Mouse (Mus musculus): Measurements from ENCODE around the gene Zbtb44.

- TF ChIP-seq CTCF (IDR thresholded peaks at IDR 0.05 in 2 of 3, conservative IDR thresholded peaks at IDR 0.05 in 1 of 3; ENCODE audit: control insufficient read depth in 1 of 3, insufficient read depth in 1 of 3, low read depth in 2 of 3, low read length in 3 of 3, poor library complexity in 1 of 3, severe bottlenecking in 1 of 3) (no peak), KAT2A (conservative IDR thresholded peaks at IDR 0.05; ENCODE audit: low read depth, low read length) (no peak), EP300 (IDR thresholded peaks at IDR 0.05; ENCODE audit: low read depth in 1 of 2, low read length in 2 of 2) (no peak; a peak in 1 of 4 replicates), MYC (IDR thresholded peaks at IDR 0.05; ENCODE audit: low read depth, low read length) (no peak), CHD1 (IDR thresholded peaks at IDR 0.05; ENCODE audit: low read depth, low read length) (no peak), ZKSCAN1 (IDR thresholded peaks at IDR 0.05; ENCODE audit: low read depth, low read length) (no peak), POLR2A (IDR thresholded peaks at IDR 0.05; ENCODE audit: control insufficient read depth in 1 of 2, insufficient read depth in 1 of 2, low read depth in 1 of 2, low read length in 2 of 2, poor library complexity in 1 of 2) (no peak)
These were observed 985 bp downstream of the Zbtb44 start for GRCm38 (mm10) chr9:31031414-31031843.
